ENCODE assay signal across 8 mouse cellular contexts in the genomic region with DNA sequence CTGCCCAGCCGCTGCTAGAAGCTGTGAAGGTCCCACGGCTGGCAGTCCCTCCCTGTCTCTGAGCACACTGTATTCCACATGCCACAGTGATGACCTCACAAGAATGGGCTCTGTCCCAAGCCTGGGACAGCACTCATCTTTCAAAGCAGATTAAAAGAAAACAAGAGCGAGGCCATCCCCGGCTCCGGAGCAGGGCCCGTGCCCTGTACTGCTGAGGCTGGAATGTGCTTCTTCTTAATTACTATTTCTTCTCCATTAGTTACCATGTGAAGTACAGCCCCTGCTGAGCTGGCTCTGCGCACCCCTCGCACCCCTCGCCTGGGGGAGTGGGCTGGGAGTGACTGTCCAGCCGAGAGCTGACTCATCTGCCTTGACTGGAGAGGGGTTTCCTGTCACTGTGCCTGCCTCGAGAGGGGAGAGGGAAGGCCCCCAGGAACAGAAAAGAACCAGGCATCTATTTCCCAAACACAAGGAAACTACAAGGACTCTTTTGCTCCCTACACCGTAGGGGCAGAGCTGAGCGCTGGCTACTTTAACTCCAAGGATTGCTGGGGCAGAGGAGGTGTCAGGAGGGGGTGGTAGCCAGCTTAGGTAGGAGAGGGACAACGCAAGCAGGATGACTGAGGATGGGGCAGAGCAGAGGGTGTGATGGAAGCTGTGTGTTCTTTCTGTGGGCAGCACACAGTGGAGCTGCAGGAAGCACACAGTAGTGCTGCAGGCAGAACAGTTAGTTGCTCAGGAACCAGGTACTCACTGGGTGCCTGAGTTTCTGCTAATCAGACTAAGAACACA.
DNase-seq lines count a peak whose midpoint lies in the region; ATAC-seq and TF ChIP-seq lines count a peak whose summit lies in the region.
"Had no signal": no experiment of that assay in that cellular context is flagged by ENCODE, and none has a peak within 500 bp of the region (broad histone marks: within the 10 kb centered on the region; RNA-seq: fewer than 3 reads in every experiment).

No protein-coding gene starts in this region.

- no peak overlapping the region; the same call in 1 of the 2 replicates for H3K27ac ChIP-seq in embryonic facial prominence, embryonic 13.5 days
- no peak overlapping the region for H3K27ac ChIP-seq in heart, postnatal 0 days (ENCODE audit: low read depth)
- H3K27ac ChIP-seq in midbrain, postnatal 0 days (ENCODE audit: low read depth, low read length): no peak overlapping the region
- H3K27ac ChIP-seq: liver, embryonic 13.5 days had no signal

- TF ChIP-seq CTCF in heart, postnatal 0 days (IDR thresholded peaks at IDR 0.05; ENCODE audit: low read depth): no peak
- no peak for TF ChIP-seq CTCF in midbrain, postnatal 0 days (IDR thresholded peaks at IDR 0.05)

- WGBS in embryonic facial prominence, embryonic 13.5 days: 10% methylated on average over 14 of the region's 14 CpGs
- 12% methylated on average over 14 of the region's 14 CpGs for WGBS in heart, postnatal 0 days
- 14% methylated on average over 14 of the region's 14 CpGs for WGBS in midbrain, postnatal 0 days

- H3K9ac ChIP-seq in embryonic facial prominence, embryonic 13.5 days: 0 out of 2 replicates have a peak overlapping the region, but pooled peaks have one; percentile 27
- 0 out of 2 replicates have a peak overlapping the region, but pooled peaks have one; percentile 20 for H3K9ac ChIP-seq in heart, postnatal 0 days (replicated peaks; ENCODE audit: low read depth, low read length)
- no peak overlapping the region for H3K9ac ChIP-seq in midbrain, postnatal 0 days (replicated peaks; ENCODE audit: low read length, poor library complexity, severe bottlenecking)
- H3K9ac ChIP-seq: liver, embryonic 13.5 days had no signal

- H3K27me3 ChIP-seq in embryonic facial prominence, embryonic 13.5 days: peaks cover 41% of the 10 kb centered on the region
- H3K27me3 ChIP-seq in heart, postnatal 0 days (ENCODE audit: control insufficient read depth, insufficient read depth, low read length): no peaks in the 10 kb centered on the region
- H3K27me3 ChIP-seq in midbrain, postnatal 0 days (ENCODE audit: insufficient read depth, low read length): peaks cover 4% of the 10 kb centered on the region; the same call in 1 of the 2 replicates

- H3K4me1 ChIP-seq in embryonic facial prominence, embryonic 13.5 days: peaks cover 22% of the 10 kb centered on the region
- peaks cover 13% of the 10 kb centered on the region for H3K4me1 ChIP-seq in heart, postnatal 0 days (ENCODE audit: control insufficient read depth, insufficient read depth)
- no peaks in the 10 kb centered on the region; the same call in 1 of the 2 replicates for H3K4me1 ChIP-seq in midbrain, postnatal 0 days (ENCODE audit: insufficient read depth, low read length)

- H3K4me2 ChIP-seq in embryonic facial prominence, embryonic 13.5 days: no peak overlapping the region
- peak overlapping the region; percentile 32 for H3K4me2 ChIP-seq in heart, postnatal 0 days (ENCODE audit: low read depth, low read length)
- no peak overlapping the region for H3K4me2 ChIP-seq in midbrain, postnatal 0 days (ENCODE audit: low read depth, low read length, poor library complexity, severe bottlenecking)
- H3K4me2 ChIP-seq: liver, embryonic 13.5 days had no signal

- no peaks in the 10 kb centered on the region for H3K9me3 ChIP-seq in embryonic facial prominence, embryonic 13.5 days
- no peaks in the 10 kb centered on the region for H3K9me3 ChIP-seq in heart, postnatal 0 days (replicated peaks; ENCODE audit: control insufficient read depth, low read length)
- no peaks in the 10 kb centered on the region for H3K9me3 ChIP-seq in midbrain, postnatal 0 days (ENCODE audit: low read length)
- H3K9me3 ChIP-seq: liver, embryonic 13.5 days had no signal

- no peak overlapping the region for H3K4me3 ChIP-seq in embryonic facial prominence, embryonic 13.5 days
- H3K4me3 ChIP-seq in heart, postnatal 0 days (ENCODE audit: low read depth, low read length): no peak overlapping the region
- H3K4me3 ChIP-seq in midbrain, postnatal 0 days (ENCODE audit: low read depth, low read length): no peak overlapping the region
- H3K4me3 ChIP-seq: liver, embryonic 13.5 days had no signal

- no peak for ATAC-seq in embryonic facial prominence, embryonic 13.5 days (ENCODE audit: insufficient number of reproducible peaks, insufficient read depth, low FRiP score, low TSS enrichment, low read depth)
- peak; percentile 86 for ATAC-seq in heart, postnatal 0 days (ENCODE audit: insufficient read depth, low read depth)
- peak; percentile 54 for ATAC-seq in midbrain, postnatal 0 days (ENCODE audit: low FRiP score)
- ATAC-seq in cerebellum, adult (ENCODE audit: insufficient number of reproducible peaks, low FRiP score, low TSS enrichment): no peak

- H3K36me3 ChIP-seq in embryonic facial prominence, embryonic 13.5 days: no peaks in the 10 kb centered on the region
- H3K36me3 ChIP-seq in heart, postnatal 0 days (replicated peaks; ENCODE audit: control insufficient read depth, insufficient read depth, low read length): no peaks in the 10 kb centered on the region
- H3K36me3 ChIP-seq in midbrain, postnatal 0 days (ENCODE audit: insufficient read depth, low read length): no peaks in the 10 kb centered on the region
- H3K36me3 ChIP-seq: liver, embryonic 13.5 days had no signal

- no peak for TF ChIP-seq EP300 in heart, postnatal 0 days (IDR thresholded peaks at IDR 0.05; ENCODE audit: low read depth)

- peak; percentile 90 for DNase-seq in adrenal gland, adult 8-10 months
- peak; percentile 54 for DNase-seq in heart, postnatal 0 days (ENCODE audit: low spot score)
- DNase-seq in kidney, postnatal 14 days: peak; percentile 84
- peak; percentile 62 for DNase-seq in midbrain, postnatal 0 days (ENCODE audit: low spot score)
- no peak for DNase-seq in layer of hippocampus, adult 8-10 months (ENCODE audit: low spot score in 2 of 2)
- DNase-seq: liver, embryonic 13.5 days had no signal

Comparison
In these comparisons a context has a peak if more than half of its experiments do, and no peak if none do; other contexts are left out.
1. DNase-seq: peak in adrenal gland, adult 8-10 months (single experiment), heart, postnatal 0 days (single experiment), kidney, postnatal 14 days (single experiment) and midbrain, postnatal 0 days (single experiment); none in layer of hippocampus, adult 8-10 months (0 of 2).
2. ATAC-seq: peak in heart, postnatal 0 days (single experiment) and midbrain, postnatal 0 days (single experiment); none in embryonic facial prominence, embryonic 13.5 days (single experiment) and cerebellum, adult (single experiment).